Mouse (Mus musculus): ENCODE data around the gene Sdhaf2.

DNA sequence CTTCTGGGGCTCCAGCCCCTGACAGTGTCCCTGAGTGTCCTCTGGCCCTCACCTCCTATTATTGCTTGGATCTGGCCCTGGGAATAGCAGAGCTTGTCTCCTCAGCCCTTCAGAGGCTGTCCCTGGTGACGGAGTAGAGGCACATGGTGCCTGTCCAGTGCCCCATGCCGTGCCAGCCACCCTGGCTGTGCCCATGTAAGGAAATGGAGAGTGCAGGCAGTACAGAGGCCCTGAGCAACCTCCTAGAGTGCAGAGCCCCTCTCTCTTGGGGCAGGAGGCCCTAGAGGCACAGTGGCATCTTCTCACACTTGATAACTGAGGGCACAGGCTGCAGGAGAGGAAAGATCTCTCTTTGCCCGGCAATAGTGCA lies 70.5 kb downstream of the Sdhaf2 start:
- TF ChIP-seq CTCF (IDR thresholded peaks at IDR 0.05; ENCODE audit: low read depth, low read length), result no peak
- TF ChIP-seq GATA1 (IDR thresholded peaks at IDR 0.05; ENCODE audit: borderline replicate concordance, low read length), result no peak
